Mouse (Mus musculus) stomach, postnatal 0 days (tissue): ENCODE results near the gene Dab1.

Source experiments
- CTCF ChIP-seq: IDR thresholded peaks from 2 replicates; pipeline ENCODE4 v1.5.1; 2016; ENCODE audit warnings: antibody characterized with exemption, low read depth, mild to moderate bottlenecking, moderate library complexity
- EP300 ChIP-seq: optimal IDR thresholded peaks from 2 replicates; pipeline ENCODE3; 2016; ENCODE audit warnings: antibody characterized with exemption

DNA sequence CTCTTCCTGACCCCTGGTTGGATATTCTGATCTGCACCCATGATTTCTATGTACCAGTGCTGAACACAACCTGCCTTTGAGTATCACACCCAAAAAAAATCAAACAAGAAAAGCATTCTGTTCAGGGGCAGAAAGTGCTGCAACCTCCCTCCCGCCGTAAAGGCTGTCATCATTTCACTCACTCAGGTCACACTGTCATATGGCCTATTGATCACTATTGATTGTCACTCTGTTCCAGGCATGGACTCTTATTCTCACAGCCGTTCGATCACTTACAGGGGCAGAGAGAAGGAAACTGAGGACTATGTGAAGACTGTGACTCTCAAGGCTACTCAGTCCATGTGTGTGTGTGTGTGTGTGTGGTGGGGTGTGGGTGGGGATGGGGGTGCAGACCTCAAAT, 1149.0 kb downstream of the Dab1 start:
- no peak for TF ChIP-seq CTCF
- TF ChIP-seq EP300 = no peak
